Mouse (Mus musculus): Measurements from ENCODE around the gene Gtf2i.

Gtf2i gene

GRCm38 (mm10) chr5:134275021-134275420 lies 39.5 kb downstream of the Gtf2i start:
- DNase-seq = no peak

- no peak for DNase-seq
Observed at GRCm38 (mm10) chr5:134273761-134274160, 40.8 kb downstream of the Gtf2i start.

DNA sequence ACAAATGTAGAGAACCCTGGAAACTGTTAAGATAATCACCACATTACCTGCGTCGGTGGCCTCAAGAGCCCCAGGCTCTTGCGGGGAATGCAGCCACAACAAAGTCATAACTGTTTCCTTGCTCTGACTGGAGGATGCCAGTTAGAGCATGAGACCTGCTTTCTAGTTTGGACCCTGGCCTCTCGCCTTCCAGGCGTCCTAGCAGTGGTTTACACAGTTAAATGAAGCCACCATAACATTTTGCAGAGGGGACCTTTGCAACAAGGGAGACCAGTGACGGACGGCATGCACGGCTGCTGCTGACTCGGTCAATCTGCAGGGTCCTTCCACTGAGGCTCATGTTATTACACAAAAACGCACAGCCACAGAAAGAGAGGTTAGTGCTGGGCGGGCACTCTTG lies 41.8 kb downstream of the Gtf2i start:
- no peak for DNase-seq

DNA sequence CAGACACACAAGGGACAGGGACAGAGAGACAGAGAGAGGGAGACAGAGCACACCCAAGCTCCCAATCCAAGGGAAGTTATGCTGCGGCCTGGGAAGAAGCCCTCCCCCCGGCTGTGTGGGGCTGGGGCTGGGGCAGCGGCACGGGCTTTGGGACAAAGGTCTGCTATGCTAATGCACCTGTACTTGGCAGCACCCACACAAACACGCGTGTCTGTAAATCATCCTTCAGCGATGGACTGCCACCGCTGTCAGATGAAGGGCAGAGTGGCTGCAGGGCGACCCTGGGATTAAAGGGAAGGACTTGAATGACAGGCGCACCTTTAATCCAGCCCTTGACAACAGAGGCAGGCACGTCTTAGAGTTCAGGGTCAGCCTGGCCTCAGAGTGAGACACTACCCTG lies 43.1 kb downstream of the Gtf2i start:
- no peak for DNase-seq

DNA sequence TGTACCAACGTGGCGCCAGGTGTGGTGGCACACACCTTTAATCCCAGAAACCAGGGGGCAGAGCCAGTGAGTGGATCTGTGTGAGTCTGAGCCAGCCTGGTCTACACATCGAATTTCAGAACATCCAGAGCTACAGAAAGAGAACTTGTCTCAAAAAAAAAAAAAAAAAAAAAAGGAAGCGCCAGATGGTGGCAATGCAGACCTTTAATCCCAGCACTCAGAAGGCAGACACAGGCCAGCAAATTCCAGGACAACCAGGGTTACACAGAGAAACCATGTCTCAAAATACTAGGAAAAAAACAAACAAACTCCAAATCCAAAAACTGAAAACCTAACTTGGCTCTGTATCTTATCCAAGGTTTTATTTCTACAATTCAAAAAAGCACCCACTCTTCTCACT lies 44.0 kb downstream of the Gtf2i start:
- no peak for DNase-seq

DNA sequence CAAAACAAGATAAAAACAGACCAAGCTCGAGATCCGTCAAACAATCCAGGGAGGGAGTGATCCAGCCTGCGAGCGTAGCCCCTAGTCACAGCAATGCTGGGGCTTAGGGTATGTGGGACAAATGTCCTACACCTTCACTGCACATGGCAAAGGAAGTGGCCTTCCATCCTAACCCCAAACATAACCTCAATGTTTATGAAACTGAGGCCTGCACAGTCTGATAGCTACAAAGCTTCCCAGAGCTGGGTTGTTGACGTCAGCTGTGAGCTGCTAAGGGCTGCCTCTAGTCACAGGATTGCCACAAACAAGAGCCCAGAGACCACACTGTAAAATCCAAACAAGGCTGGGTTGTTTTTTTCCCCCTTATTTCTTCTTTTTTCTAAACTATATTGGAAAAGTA lies 44.8 kb downstream of the Gtf2i start:
- DNase-seq = peak; percentile 52

- DNase-seq = no peak
Observed at GRCm38 (mm10) chr5:134268751-134269150, 45.8 kb downstream of the Gtf2i start.

DNA sequence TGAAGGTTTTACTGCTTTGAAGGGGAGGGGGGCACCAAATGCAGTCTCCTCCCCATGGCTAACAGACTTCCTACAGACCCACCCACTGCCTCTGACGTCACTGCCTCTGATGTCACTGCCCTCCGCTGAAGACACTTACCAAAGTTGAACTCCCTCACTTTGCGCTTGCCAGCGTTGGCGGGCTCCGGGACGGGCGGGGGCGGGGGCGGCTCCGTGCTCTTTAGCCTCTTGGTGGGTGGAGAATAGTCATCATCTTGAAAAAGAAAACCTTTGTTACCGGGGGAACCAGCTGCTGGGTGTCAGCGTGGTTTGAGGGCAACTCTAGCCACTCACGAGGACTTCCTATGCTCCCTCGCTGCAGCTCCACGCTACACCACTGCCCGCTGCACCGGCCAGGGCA lies 48.2 kb downstream of the Gtf2i start:
- no peak for DNase-seq

GRCm38 (mm10) chr5:134265890-134266289 lies 48.7 kb downstream of the Gtf2i start:
- no peak for DNase-seq

- no peak for DNase-seq
Observed at GRCm38 (mm10) chr5:134260001-134260636, 54.4 kb downstream of the Gtf2i start.

- no peak for DNase-seq
Observed at GRCm38 (mm10) chr5:134258934-134259333, 55.6 kb downstream of the Gtf2i start.

DNA sequence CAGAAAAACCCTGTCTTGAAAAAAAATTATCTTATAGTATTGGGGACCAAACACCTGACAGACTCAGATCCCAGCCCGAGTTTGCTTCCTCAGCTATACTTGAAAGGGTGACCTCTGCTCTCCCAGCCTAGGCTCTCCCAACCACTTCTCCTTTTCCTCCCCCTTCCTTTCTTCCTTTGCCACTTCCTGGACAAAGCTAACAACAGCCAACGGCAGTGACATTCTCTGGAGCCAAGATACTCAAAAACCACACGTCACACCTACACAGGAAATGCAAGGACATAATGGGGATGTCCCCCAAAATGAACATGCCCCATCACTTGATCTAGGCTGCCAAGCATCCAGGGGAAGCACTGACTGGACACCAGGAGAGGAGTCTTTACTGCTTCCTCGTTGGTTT lies 56.2 kb downstream of the Gtf2i start:
- no peak for DNase-seq

DNA sequence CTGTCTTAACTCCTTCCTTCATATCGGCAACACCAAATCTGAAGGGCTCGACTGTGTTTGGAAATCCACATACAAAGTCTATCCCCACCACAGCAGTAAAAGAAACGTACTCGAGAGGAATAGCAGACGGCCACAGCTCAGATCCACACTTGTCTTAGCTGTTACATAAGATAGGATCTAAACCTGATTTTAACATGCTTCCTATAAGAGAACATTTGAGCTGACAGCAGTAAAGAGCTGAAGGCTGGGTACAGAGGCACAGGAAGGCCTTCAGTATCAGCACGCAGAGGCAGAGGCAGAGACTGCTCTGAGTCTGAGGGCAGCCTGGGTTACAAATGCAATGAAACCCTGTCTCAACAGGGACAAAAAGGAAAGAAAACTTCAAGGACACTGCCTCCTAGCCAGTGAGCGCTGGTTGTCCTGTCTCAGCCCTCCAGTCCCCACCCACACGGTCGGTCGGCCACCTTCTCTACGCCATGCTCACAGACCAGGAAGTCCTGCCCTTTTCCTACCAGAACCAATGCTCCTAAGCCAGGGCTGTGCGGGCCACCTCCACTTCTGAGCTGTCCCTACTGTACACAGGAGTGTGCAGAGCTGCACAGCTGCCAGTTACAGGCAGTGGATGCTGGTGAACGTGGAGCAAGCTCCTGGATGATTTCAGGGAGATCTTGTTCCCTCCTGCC lies 57.1 kb downstream of the Gtf2i start:
- no peak for DNase-seq

- DNase-seq = no peak
Observed at GRCm38 (mm10) chr5:134255294-134255693, 59.3 kb downstream of the Gtf2i start.

DNA sequence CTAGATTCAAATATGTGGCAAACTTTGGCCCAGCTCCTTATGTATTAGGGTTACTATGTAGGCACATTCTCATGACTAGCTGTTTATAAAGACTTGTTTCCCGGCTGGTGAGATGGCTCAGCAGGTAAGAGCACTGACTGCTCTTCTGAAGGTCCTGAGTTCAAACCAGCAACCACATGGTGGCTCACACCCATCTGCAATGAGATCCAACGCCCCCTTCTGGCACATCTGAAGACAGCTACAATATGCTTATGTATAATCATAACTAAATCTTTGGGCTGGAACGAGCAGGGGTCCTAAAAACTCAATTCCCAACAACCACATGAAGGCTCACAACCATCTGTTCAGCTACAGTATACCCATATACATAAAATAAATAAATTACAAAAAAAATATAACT lies 60.8 kb downstream of the Gtf2i start:
- no peak for DNase-seq

DNA sequence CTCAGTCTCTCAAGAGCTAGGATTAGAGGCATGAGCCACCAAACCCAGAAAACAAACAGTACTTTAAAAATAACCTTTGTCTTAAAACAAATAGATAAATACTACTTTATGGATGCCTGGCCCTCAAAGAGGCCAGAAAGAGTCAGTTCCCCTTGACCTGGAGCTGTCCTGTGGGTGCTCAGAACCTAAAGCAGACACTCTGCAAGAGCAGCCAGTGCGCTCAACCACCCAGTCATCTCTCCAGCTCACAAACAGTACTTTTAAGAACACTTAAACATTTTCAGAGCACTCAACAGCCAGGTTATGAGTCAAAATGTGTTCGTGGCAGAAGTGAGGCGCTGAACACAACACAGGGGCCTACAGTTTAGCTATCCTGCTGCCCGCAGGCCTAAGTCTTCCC lies 63.5 kb downstream of the Gtf2i start:
- no peak for DNase-seq

GRCm38 (mm10) chr5:134250601-134251000 lies 64.0 kb downstream of the Gtf2i start:
- DNase-seq = no peak

DNA sequence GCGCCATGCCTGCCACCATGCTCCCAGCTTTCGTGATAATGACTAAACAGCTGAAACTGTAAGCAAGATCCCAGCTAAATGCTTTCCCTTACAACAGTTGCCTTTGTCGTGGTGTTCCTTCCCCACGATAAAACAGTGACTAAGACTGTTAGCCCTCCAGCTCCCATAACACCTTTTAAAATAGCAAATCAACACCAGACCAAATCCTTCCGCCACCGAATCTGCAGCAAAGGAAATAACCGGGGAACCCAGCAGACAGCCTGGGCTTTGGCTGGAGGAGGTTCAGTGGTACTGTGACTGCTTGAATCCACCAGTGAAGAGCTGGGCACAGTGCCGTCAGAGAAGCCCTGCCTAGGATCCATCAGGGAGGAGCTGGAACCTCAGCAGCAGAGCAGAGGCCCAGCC lies 65.3 kb downstream of the Gtf2i start:
- no peak for DNase-seq

GRCm38 (mm10) chr5:134248608-134249244 lies 65.8 kb downstream of the Gtf2i start:
- no peak for DNase-seq

DNA sequence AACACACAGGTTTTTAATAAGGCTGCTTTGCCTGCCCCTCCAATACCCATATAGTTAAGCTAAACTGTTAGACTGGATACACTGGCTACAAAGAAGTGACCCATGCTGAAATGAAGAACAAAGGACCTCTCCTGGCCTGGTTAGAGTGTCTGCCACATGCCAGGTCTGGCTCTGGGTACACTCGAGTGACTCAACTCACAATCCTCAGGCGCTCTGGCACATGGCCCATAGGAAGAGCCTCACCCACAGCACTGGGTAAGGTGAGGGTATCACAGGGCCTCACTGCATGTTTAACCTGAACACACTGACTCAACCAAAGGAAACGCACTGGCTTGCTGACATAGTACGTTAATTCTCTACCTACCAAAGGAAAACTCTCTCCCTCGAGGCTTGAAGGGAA lies 68.4 kb downstream of the Gtf2i start:
- DNase-seq = peak; percentile 79

GRCm38 (mm10) chr5:134244890-134245289 lies 69.7 kb downstream of the Gtf2i start:
- DNase-seq = peak; percentile 84

DNA sequence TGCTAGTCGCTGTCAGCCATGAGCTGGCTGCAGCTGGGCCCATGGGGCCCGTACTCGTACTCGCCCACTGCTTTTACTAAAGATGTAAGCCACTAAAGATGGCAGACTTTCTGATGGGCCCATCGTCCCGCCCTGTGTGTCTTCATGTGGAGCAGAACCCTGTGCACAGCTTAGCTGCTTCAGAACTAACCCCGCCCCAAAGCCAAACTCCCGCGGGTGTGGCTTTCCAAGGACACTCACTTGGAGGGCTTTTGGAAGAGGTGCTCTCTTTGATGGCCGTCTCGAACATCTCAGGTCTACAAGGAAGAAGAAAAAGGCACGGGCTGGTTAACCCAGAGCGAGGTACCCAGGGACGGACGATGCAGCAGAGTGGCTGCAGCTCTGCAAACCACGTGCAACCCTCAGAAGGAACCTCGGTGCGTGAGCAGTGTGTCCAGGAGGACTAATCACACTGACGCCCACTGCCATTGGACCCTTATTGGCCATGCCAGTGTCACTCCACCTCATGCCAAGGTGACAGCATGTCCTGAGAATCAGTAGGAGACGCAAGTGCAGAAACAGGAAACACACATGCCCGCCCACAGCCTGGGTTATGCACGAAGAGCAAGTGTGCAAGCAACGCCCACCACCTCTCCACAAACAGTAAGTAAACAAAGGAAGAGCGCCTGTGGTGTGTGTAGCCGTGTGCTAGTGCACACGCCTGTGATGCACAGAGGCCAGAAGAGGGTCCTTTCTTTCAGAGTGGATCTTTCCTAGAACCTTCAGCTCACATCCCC lies 70.7 kb downstream of the Gtf2i start:
- no peak for DNase-seq

GRCm38 (mm10) chr5:134241831-134242230 lies 72.7 kb downstream of the Gtf2i start:
- no peak for DNase-seq

All from lung, postnatal 36 days (tissue).